Mouse (Mus musculus): ENCODE measurements around the gene Etv2. TPM values are rescaled to one million over a fixed set of nuclear protein-coding genes. Genes with fewer than 3 reads are reported as not detected.
A peak's percentile ranks its signal among the peaks of the same experiment; 100 is the strongest.

Gene Etv2
- polyA plus RNA-seq (2015; fragmentation: Nextera tagmentation; extraction: Ambion mirVana) = not detected in 2 replicates

- H3K9me3 ChIP-seq (replicated peaks; ENCODE audit: low read length) = no peaks in the 10 kb centered on the region
- peaks cover 39% of the 10 kb centered on the region for H3K27me3 ChIP-seq (ENCODE audit: insufficient read depth, low read length)
- H3K4me2 ChIP-seq (ENCODE audit: low read length) = peak within 1 kb of the TSS; percentile 38
- peaks cover 4% of the 10 kb centered on the region; the same call in 1 of the 2 replicates for H3K4me1 ChIP-seq (replicated peaks; ENCODE audit: insufficient read depth, low read length)
- H3K27ac ChIP-seq = no peak within 1 kb of the TSS
- no peak for TF ChIP-seq CTCF (IDR thresholded peaks at IDR 0.05; ENCODE audit: low read depth)
- peak within 1 kb of the TSS; percentile 16 for H3K4me3 ChIP-seq (replicated peaks; ENCODE audit: low read depth, low read length)
- DNase-seq (ENCODE audit: low spot score) (no peak), ATAC-seq (replicated peaks; ENCODE audit: low FRiP score, low read depth) (no peak)
- H3K36me3 ChIP-seq (ENCODE audit: insufficient read depth, low read length) = peaks cover 7% of the 10 kb centered on the region; the same call in 1 of the 2 replicates
- WGBS = 5% methylated on average over 5 of the region's 5 CpGs
- H3K9ac ChIP-seq (ENCODE audit: low read depth, low read length) = no peak within 1 kb of the TSS
Observed at GRCm38 (mm10) chr7:30635752-30636151, at the start of gene Etv2. Gene Etv2 (minus strand): TSS chr7:30635852.

- no peak overlapping the region for H3K27ac ChIP-seq
- DNase-seq (ENCODE audit: low spot score) (no peak), ATAC-seq (replicated peaks; ENCODE audit: low FRiP score, low read depth) (no peak)
- H3K9ac ChIP-seq (ENCODE audit: low read depth, low read length) = no peak overlapping the region
- H3K27me3 ChIP-seq (ENCODE audit: insufficient read depth, low read length) = no peaks in the 10 kb centered on the region
- H3K4me1 ChIP-seq (replicated peaks; ENCODE audit: insufficient read depth, low read length) = no peaks in the 10 kb centered on the region; the same call in 1 of the 2 replicates
- TF ChIP-seq CTCF (IDR thresholded peaks at IDR 0.05; ENCODE audit: low read depth) = no peak
- no peaks in the 10 kb centered on the region for H3K9me3 ChIP-seq (replicated peaks; ENCODE audit: low read length)
- no peak overlapping the region for H3K4me2 ChIP-seq (ENCODE audit: low read length)
- H3K4me3 ChIP-seq (replicated peaks; ENCODE audit: low read depth, low read length) = no peak overlapping the region
- no peaks in the 10 kb centered on the region for H3K36me3 ChIP-seq (ENCODE audit: insufficient read depth, low read length)
- WGBS = 72% methylated on average over 2 of the region's 2 CpGs
Observed at GRCm38 (mm10) chr7:30683425-30683824, 47.8 kb upstream of the Etv2 start.

- no peaks in the 10 kb centered on the region for H3K4me1 ChIP-seq (replicated peaks; ENCODE audit: insufficient read depth, low read length)
- ATAC-seq (replicated peaks; ENCODE audit: low FRiP score, low read depth) (no peak), DNase-seq (ENCODE audit: low spot score) (no peak)
- H3K4me3 ChIP-seq (replicated peaks; ENCODE audit: low read depth, low read length) = no peak overlapping the region
- no peaks in the 10 kb centered on the region for H3K27me3 ChIP-seq (ENCODE audit: insufficient read depth, low read length)
- 55% methylated on average over 5 of the region's 5 CpGs for WGBS
- H3K9ac ChIP-seq (ENCODE audit: low read depth, low read length) = no peak overlapping the region
- no peak for TF ChIP-seq CTCF (IDR thresholded peaks at IDR 0.05; ENCODE audit: low read depth)
- H3K9me3 ChIP-seq (replicated peaks; ENCODE audit: low read length) = no peaks in the 10 kb centered on the region
- no peak overlapping the region for H3K4me2 ChIP-seq (ENCODE audit: low read length)
- no peak overlapping the region for H3K27ac ChIP-seq
- no peaks in the 10 kb centered on the region for H3K36me3 ChIP-seq (ENCODE audit: insufficient read depth, low read length)
Observed at GRCm38 (mm10) chr7:30681897-30682296, 46.2 kb upstream of the Etv2 start.

- Histone ChIP-seq H3K4me3 (replicated peaks; ENCODE audit: low read depth, low read length) (no peak overlapping the region), H3K4me2 (ENCODE audit: low read length) (no peak overlapping the region), H3K9me3 (replicated peaks; ENCODE audit: low read length) (no peaks in the 10 kb centered on the region), H3K9ac (ENCODE audit: low read depth, low read length) (no peak overlapping the region), H3K36me3 (ENCODE audit: insufficient read depth, low read length) (no peaks in the 10 kb centered on the region), H3K4me1 (replicated peaks; ENCODE audit: insufficient read depth, low read length) (no peaks in the 10 kb centered on the region), H3K27ac (no peak overlapping the region), H3K27me3 (ENCODE audit: insufficient read depth, low read length) (no peaks in the 10 kb centered on the region)
- DNase-seq (ENCODE audit: low spot score) = no peak
- ATAC-seq (replicated peaks; ENCODE audit: low FRiP score, low read depth) = no peak
- peak; percentile 35; the same call in 1 of the 2 replicates for TF ChIP-seq CTCF (IDR thresholded peaks at IDR 0.05; ENCODE audit: low read depth)
- 63% methylated on average over 5 of the region's 5 CpGs for WGBS
Observed at GRCm38 (mm10) chr7:30678263-30678975, 42.8 kb upstream of the Etv2 start.

GRCm38 (mm10) chr7:30671480-30671879 is 35.8 kb upstream of the Etv2 start, which contains the start of gene Pmis2:
Gene Pmis2 (minus strand): TSS chr7:30671605.
- WGBS = 69% methylated on average over 9 of the region's 9 CpGs
- Histone ChIP-seq H3K4me3 (replicated peaks; ENCODE audit: low read depth, low read length) (no peak within 1 kb of the TSS), H3K9me3 (replicated peaks; ENCODE audit: low read length) (no peaks in the 10 kb centered on the region), H3K4me2 (ENCODE audit: low read length) (no peak within 1 kb of the TSS), H3K27ac (no peak within 1 kb of the TSS), H3K9ac (ENCODE audit: low read depth, low read length) (no peak within 1 kb of the TSS), H3K4me1 (replicated peaks; ENCODE audit: insufficient read depth, low read length) (no peaks in the 10 kb centered on the region), H3K27me3 (ENCODE audit: insufficient read depth, low read length) (no peaks in the 10 kb centered on the region), H3K36me3 (ENCODE audit: insufficient read depth, low read length) (no peaks in the 10 kb centered on the region)
- ATAC-seq (replicated peaks; ENCODE audit: low FRiP score, low read depth) = no peak
- DNase-seq (ENCODE audit: low spot score) = no peak
- no peak for TF ChIP-seq CTCF (IDR thresholded peaks at IDR 0.05; ENCODE audit: low read depth)

- Histone ChIP-seq H3K9ac (ENCODE audit: low read depth, low read length) (no peak overlapping the region), H3K9me3 (replicated peaks; ENCODE audit: low read length) (no peaks in the 10 kb centered on the region), H3K36me3 (ENCODE audit: insufficient read depth, low read length) (no peaks in the 10 kb centered on the region), H3K4me1 (replicated peaks; ENCODE audit: insufficient read depth, low read length) (no peaks in the 10 kb centered on the region; the same call in 1 of the 2 replicates), H3K4me2 (ENCODE audit: low read length) (no peak overlapping the region), H3K27me3 (ENCODE audit: insufficient read depth, low read length) (no peaks in the 10 kb centered on the region), H3K4me3 (replicated peaks; ENCODE audit: low read depth, low read length) (no peak overlapping the region), H3K27ac (no peak overlapping the region)
- DNase-seq (ENCODE audit: low spot score) = peak; percentile 44
- WGBS = 36% methylated on average over 3 of the region's 3 CpGs
- ATAC-seq (replicated peaks; ENCODE audit: low FRiP score, low read depth) = no peak
- TF ChIP-seq CTCF (IDR thresholded peaks at IDR 0.05; ENCODE audit: low read depth) = peak; percentile 54
Observed at GRCm38 (mm10) chr7:30669229-30669628, 33.6 kb upstream of the Etv2 start.
